Comparison of ENCODE assay signal across 23 mouse cellular contexts in the genomic region with DNA sequence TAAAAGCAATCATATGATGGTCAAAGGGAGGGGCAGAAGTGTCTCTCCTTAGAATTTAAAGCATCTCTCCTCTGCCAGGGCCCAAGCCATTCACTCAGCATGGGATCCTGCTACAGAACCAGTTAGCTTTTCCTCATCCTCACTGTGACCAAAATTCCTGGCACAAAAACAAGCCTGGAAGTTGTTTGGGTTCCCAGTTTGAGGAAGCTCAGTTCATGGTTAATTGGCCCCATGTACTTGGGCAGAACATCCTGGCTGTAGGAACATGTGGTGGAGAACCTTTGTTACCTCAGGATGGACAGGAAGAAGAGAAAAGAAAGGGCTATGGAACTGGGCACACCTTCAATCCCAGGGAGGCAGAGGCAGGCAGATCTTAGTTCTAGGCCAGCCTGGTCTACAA. TPM values are rescaled to one million over a fixed set of nuclear protein-coding genes. Genes with fewer than 3 reads are reported as not detected.
DNase-seq lines count a peak whose midpoint lies in the region; ATAC-seq and TF ChIP-seq lines count a peak whose summit lies in the region.
"Had no signal": no experiment of that assay in that cellular context is flagged by ENCODE, and none has a peak within 500 bp of the region (broad histone marks: within the 10 kb centered on the region; RNA-seq: fewer than 3 reads in every experiment).

No protein-coding gene starts in this region.

- H3K36me3 ChIP-seq in heart, embryonic 15.5 days = no peaks in the 10 kb centered on the region
- no peaks in the 10 kb centered on the region for H3K36me3 ChIP-seq in heart, embryonic 10.5 days
- no peaks in the 10 kb centered on the region for H3K36me3 ChIP-seq in kidney, adult 2 months (ENCODE audit: control insufficient read depth, insufficient read depth, low read length)
- H3K36me3 ChIP-seq: embryonic facial prominence, embryonic 10.5 days; embryonic facial prominence, embryonic 12.5 days; forebrain, embryonic 15.5 days; G1E had no signal

- no peaks in the 10 kb centered on the region for H3K27me3 ChIP-seq in heart, embryonic 15.5 days
- H3K27me3 ChIP-seq in heart, embryonic 10.5 days (ENCODE audit: insufficient read depth, poor library complexity, severe bottlenecking) = no peaks in the 10 kb centered on the region
- H3K27me3 ChIP-seq in kidney, adult 2 months (replicated peaks; ENCODE audit: control insufficient read depth, insufficient read depth, low read length) = no peaks in the 10 kb centered on the region
- H3K27me3 ChIP-seq: embryonic facial prominence, embryonic 12.5 days; forebrain, embryonic 13.5 days; forebrain, embryonic 15.5 days; Patski had no signal

- peak overlapping the region; percentile 31; the same call in 1 of the 2 replicates for H3K27ac ChIP-seq in gastrocnemius, adult 2 months
- peak overlapping the region; percentile 31; the same call in 1 of the 2 replicates for H3K27ac ChIP-seq in heart, embryonic 15.5 days
- H3K27ac ChIP-seq in heart, embryonic 10.5 days = no peak overlapping the region
- no peak overlapping the region for H3K27ac ChIP-seq in kidney, adult 2 months (ENCODE audit: insufficient read depth, low read depth, low read length)
- H3K27ac ChIP-seq: embryonic facial prominence, embryonic 10.5 days; embryonic facial prominence, embryonic 12.5 days; forebrain, embryonic 13.5 days; forebrain, embryonic 15.5 days had no signal

- intact Hi-C loops in gastrocnemius, adult 2 months (cut with DNase I) = loop anchor here (5.0 kb wide), 1 partner anchor 54 kb away; a partner anchor contains a TSS

- ATAC-seq in heart, embryonic 15.5 days (replicated peaks; ENCODE audit: insufficient number of reproducible peaks, insufficient read depth, low FRiP score, low read depth) = no peak
- ATAC-seq: activated CD4-positive, CD25-positive, alpha-beta regulatory T cell, adult 4 months; CD4-positive, CD25-positive, alpha-beta regulatory T cell, adult 4 months; forebrain, embryonic 13.5 days; forebrain, embryonic 15.5 days; forebrain, postnatal 0 days; Patski had no signal

- peaks cover 12% of the 10 kb centered on the region for H3K4me1 ChIP-seq in heart, embryonic 15.5 days (replicated peaks)
- peaks cover 14% of the 10 kb centered on the region for H3K4me1 ChIP-seq in heart, embryonic 10.5 days
- H3K4me1 ChIP-seq in kidney, adult 2 months (ENCODE audit: control insufficient read depth, insufficient read depth, low read length) = no peaks in the 10 kb centered on the region
- H3K4me1 ChIP-seq: embryonic facial prominence, embryonic 12.5 days; forebrain, embryonic 13.5 days; forebrain, embryonic 15.5 days had no signal

- no peak for TF ChIP-seq POLR2A in kidney, adult 2 months (IDR thresholded peaks at IDR 0.05; ENCODE audit: low read depth, low read length)

- H3K9ac ChIP-seq in heart, embryonic 15.5 days = no peak overlapping the region
- H3K9ac ChIP-seq: embryonic facial prominence, embryonic 12.5 days; forebrain, embryonic 13.5 days; forebrain, embryonic 15.5 days; forebrain, postnatal 0 days had no signal

- no peak for TF ChIP-seq CTCF in gastrocnemius, adult 2 months (IDR thresholded peaks at IDR 0.05)
- TF ChIP-seq CTCF in kidney, adult 2 months (conservative IDR thresholded peaks at IDR 0.05; ENCODE audit: insufficient read depth, insufficient read length, low read depth, low read length) = no peak

- no peak for DNase-seq in gastrocnemius, adult 2 months
- DNase-seq in gastrocnemius, postnatal 4 days (ENCODE audit: low spot score in 2 of 2) = no peak
- no peak for DNase-seq in heart, embryonic 10.5 days (ENCODE audit: low spot score)
- peak; percentile 19 for DNase-seq in kidney, adult 2 months
- DNase-seq in kidney, postnatal 36 days = no peak
- DNase-seq: adrenal gland, postnatal 10 days; adrenal gland, postnatal 25 days; B cell, adult 2 months; cerebellum, adult 11-12 months; cerebellum, adult 2 months; cerebellum, adult 9-10 months; cerebellum, postnatal 10 days; cerebellum, postnatal 25 days; forebrain, postnatal 0 days had no signal

- no peak overlapping the region for H3K4me3 ChIP-seq in gastrocnemius, adult 2 months
- H3K4me3 ChIP-seq in heart, embryonic 15.5 days = no peak overlapping the region
- H3K4me3 ChIP-seq in heart, embryonic 10.5 days = no peak overlapping the region
- H3K4me3 ChIP-seq in kidney, adult 2 months (ENCODE audit: insufficient read depth, low read depth, low read length) = no peak overlapping the region
- H3K4me3 ChIP-seq: embryonic facial prominence, embryonic 10.5 days; embryonic facial prominence, embryonic 12.5 days; forebrain, embryonic 13.5 days; forebrain, embryonic 15.5 days had no signal

- H3K4me2 ChIP-seq in heart, embryonic 15.5 days = no peak overlapping the region
- H3K4me2 ChIP-seq: embryonic facial prominence, embryonic 12.5 days; forebrain, embryonic 13.5 days; forebrain, embryonic 15.5 days had no signal

- no peaks in the 10 kb centered on the region for H3K9me3 ChIP-seq in heart, embryonic 15.5 days (replicated peaks)
- no peaks in the 10 kb centered on the region for H3K9me3 ChIP-seq in heart, embryonic 10.5 days
- H3K9me3 ChIP-seq: embryonic facial prominence, embryonic 10.5 days; embryonic facial prominence, embryonic 12.5 days; forebrain, embryonic 13.5 days; forebrain, embryonic 15.5 days; G1E had no signal

RNA-seq across cellular contexts. Expression of a gene that starts 52.4 kb away (rescaled TPM):
- 10 to 100 TPM; 39.1 to 53.6 TPM for total RNA-seq in gastrocnemius, adult 2 months (2021)
- total RNA-seq in gastrocnemius, postnatal 4 days (2021) = 100 to 1,000 TPM; 103 TPM
- polyA plus RNA-seq in heart, embryonic 15.5 days (2015; fragmentation: Nextera tagmentation; extraction: Ambion mirVana) = 224 and 246 TPM in 2 replicates
- polyA plus RNA-seq in heart, embryonic 10.5 days (2016; fragmentation: Nextera tagmentation; extraction: Ambion mirVana) = 219 and 275 TPM in 2 replicates
- 177 and 191 TPM in 2 replicates for polyA plus RNA-seq in kidney, adult 2 months (2012; rRNA removed)

Comparison
In these comparisons a context has a peak if more than half of its experiments do, and no peak if none do; other contexts are left out.
1. H3K27ac ChIP-seq: peak in gastrocnemius, adult 2 months (single experiment) and heart, embryonic 15.5 days (single experiment); none in heart, embryonic 10.5 days (single experiment) and kidney, adult 2 months (single experiment).